Mouse (Mus musculus) limb, embryonic 11.5 days (tissue): ENCODE results near the gene Gmpr2. TPM values are rescaled to one million over a fixed set of nuclear protein-coding genes. Genes with fewer than 3 reads are reported as not detected.

Source experiments
- ATAC-seq: fragments of 200-750 bp; cut with Nextera tagmentation; 2 replicates; pipeline ENCODE4 v1.8.0; 2017; ENCODE audit warnings: low read depth; ENCODE audit not compliant: insufficient number of reproducible peaks, low FRiP score, low TSS enrichment
- DNase-seq: peaks from one replicate; pipeline ENCODE4 v3.0.0-alpha.2; 2015; ENCODE audit warnings: low spot score
- H3K27ac ChIP-seq: fragments of 300-500 bp; sonication (generic); replicated peaks from 2 replicates; pipeline ENCODE4 v1.5.1; 2014; ENCODE audit warnings: low read depth, mild to moderate bottlenecking, low read length
- H3K27me3 ChIP-seq: fragments of 300-500 bp; sonication (generic); 2 replicates; pipeline ENCODE4 v1.6.1; 2014; ENCODE audit warnings: mild to moderate bottlenecking, low read length, mixed read lengths; ENCODE audit not compliant: control insufficient read depth, insufficient read depth
- H3K36me3 ChIP-seq: fragments of 300-500 bp; sonication (generic); 2 replicates; pipeline ENCODE4 v1.6.1; 2014; ENCODE audit warnings: mild to moderate bottlenecking, low read length, moderate library complexity, mixed read lengths; ENCODE audit not compliant: control insufficient read depth, insufficient read depth
- H3K4me1 ChIP-seq: fragments of 300-500 bp; sonication (generic); 2 replicates; pipeline ENCODE4 v1.6.1; 2014; ENCODE audit warnings: low read length, mixed read lengths; ENCODE audit not compliant: control insufficient read depth, insufficient read depth
- H3K4me2 ChIP-seq: fragments of 300-500 bp; sonication (generic); 2 replicates; pipeline ENCODE4 v1.6.1; 2014; ENCODE audit warnings: low read depth, mild to moderate bottlenecking, moderate library complexity; ENCODE audit not compliant: severe bottlenecking
- H3K4me3 ChIP-seq: fragments of 300-500 bp; sonication (generic); 2 replicates; pipeline ENCODE4 v1.5.1; 2014; ENCODE audit warnings: low read depth, low read length
- H3K9ac ChIP-seq: fragments of 300-500 bp; sonication (generic); 2 replicates; pipeline ENCODE4 v1.6.1; 2014; ENCODE audit warnings: mild to moderate bottlenecking, low read length
- H3K9me3 ChIP-seq: fragments of 300-500 bp; sonication (generic); 2 replicates; pipeline ENCODE4 v1.6.1; 2016; ENCODE audit warnings: low read length; ENCODE audit not compliant: control insufficient read depth
- WGBS: fragments of 180-500 bp; shearing (Covaris S2); extraction: QIAGEN DNeasy Blood & Tissue Kit; methylation state at CpG from one replicate; pipeline ENCODE4 v1.1.7; 2014; 5-methylcytosine and 5-hydroxymethylcytosine counted together
- polyA plus RNA-seq: library from polyadenylated mRNA; unstranded; fragments of >200 nt; fragmentation: Nextera tagmentation; extraction: Ambion mirVana; gene quantifications from 2 replicates; pipeline ENCODE4 v1.2.1, GENCODE M21; 2014

Gene Gmpr2
- polyA plus RNA-seq, 1 experiment from 2014 or later = 60.9 TPM

GRCm38 (mm10) chr14:55713729-55714122, 42.0 kb downstream of the Gmpr2 start, which contains the start of gene Tgm1:
Tgm1 (minus strand) TSS chr14:55713926.
- H3K9me3 ChIP-seq = no peaks in the 10 kb centered on the region
- 12% methylated on average over 4 of the region's 4 CpGs for WGBS
- H3K4me1 ChIP-seq = no peaks in the 10 kb centered on the region
- H3K27ac ChIP-seq = no peak within 1 kb of the TSS
- no peak for ATAC-seq
- peaks cover 7% of the 10 kb centered on the region for H3K27me3 ChIP-seq
- H3K4me3 ChIP-seq = no peak within 1 kb of the TSS
- peak within 1 kb of the TSS; percentile 18; the same call in 1 of the 2 replicates for H3K4me2 ChIP-seq
- H3K9ac ChIP-seq = no peak within 1 kb of the TSS
- no peaks in the 10 kb centered on the region for H3K36me3 ChIP-seq
- no peak for DNase-seq

GRCm38 (mm10) chr14:55714893-55715292, 43.2 kb downstream of the Gmpr2 start:
- DNase-seq = no peak
- Histone ChIP-seq H3K9me3 (no peaks in the 10 kb centered on the region), H3K4me3 (no peak overlapping the region), H3K4me1 (no peaks in the 10 kb centered on the region), H3K27ac (no peak overlapping the region), H3K27me3 (peaks cover 7% of the 10 kb centered on the region), H3K9ac (no peak overlapping the region), H3K36me3 (no peaks in the 10 kb centered on the region), H3K4me2 (no peak overlapping the region)
- ATAC-seq = no peak
- WGBS = 37% methylated on average over 6 of the region's 6 CpGs

DNA sequence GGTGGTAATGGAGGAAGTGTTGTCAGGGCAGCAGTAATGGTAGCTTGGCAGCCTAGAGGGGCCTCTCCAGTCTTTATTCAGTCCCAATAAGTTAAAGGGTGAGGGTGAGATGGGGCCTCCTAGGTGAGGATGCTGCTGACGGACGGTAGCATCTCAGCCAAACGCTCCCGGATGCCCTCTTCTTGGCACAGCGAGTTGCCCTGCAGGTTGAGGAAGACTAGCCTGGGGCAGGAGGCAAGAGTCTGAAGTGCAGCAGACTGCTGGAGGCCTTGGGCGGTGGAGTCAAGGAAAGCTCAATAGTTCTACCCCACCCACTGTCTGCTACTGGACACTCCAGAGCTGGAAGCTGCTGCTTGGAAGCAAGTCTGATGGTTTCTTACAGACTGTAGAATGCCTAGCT, 44.5 kb downstream of the Gmpr2 start:
- no peak for ATAC-seq
- Histone ChIP-seq H3K9me3 (no peaks in the 10 kb centered on the region), H3K4me1 (peaks cover 4% of the 10 kb centered on the region; the same call in 1 of the 2 replicates), H3K27ac (no peak overlapping the region), H3K9ac (no peak overlapping the region), H3K27me3 (peaks cover 7% of the 10 kb centered on the region), H3K4me2 (no peak overlapping the region), H3K36me3 (no peaks in the 10 kb centered on the region), H3K4me3 (no peak overlapping the region)
- 92% methylated on average over 6 of the region's 6 CpGs for WGBS
- no peak for DNase-seq

DNA sequence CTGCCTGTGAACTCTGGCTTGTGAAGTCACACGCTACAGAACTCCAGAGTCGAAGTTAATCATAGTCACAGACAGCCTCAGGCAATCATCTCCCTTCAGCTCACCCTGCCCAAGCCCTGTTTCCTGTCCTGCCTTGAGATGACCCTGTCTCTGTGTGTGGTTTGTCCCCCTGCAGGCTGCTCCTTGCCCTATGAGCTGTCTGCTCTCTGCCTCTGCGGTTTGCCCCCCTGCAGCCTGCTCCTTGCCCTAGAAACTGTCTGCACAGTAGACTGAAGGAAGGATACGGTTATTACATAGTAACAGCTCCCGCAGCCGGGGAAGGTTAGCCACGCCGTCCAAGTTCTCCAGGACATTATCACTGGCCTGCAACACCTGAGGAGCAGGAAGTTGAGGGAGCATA, 45.1 kb downstream of the Gmpr2 start:
- Histone ChIP-seq H3K27ac (no peak overlapping the region), H3K4me2 (no peak overlapping the region), H3K9me3 (no peaks in the 10 kb centered on the region), H3K27me3 (peaks cover 7% of the 10 kb centered on the region), H3K4me1 (peaks cover 6% of the 10 kb centered on the region; the same call in 1 of the 2 replicates), H3K4me3 (no peak overlapping the region), H3K36me3 (no peaks in the 10 kb centered on the region), H3K9ac (no peak overlapping the region)
- no peak for DNase-seq
- WGBS = 81% methylated on average over 8 of the region's 8 CpGs
- ATAC-seq = no peak

DNA sequence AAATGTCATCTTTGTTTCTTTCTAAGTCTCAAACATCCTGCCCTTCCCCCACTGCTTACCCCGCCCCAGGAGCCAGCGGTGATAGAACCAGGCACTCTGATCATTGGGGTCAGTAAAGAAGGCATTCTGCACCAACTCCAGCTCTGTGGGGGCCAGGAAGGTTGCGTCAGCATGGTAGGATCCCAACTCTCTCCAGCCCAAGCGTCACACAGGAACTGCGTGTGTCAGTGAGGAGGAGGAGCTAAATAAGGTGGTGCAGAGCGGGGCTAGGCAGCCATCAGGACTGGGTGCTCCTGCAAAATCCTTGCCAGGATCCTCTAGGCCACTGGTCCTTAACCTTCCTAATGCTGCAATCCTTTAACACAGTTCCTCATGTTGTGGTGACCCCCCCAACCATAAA, 48.0 kb downstream of the Gmpr2 start:
- no peaks in the 10 kb centered on the region for H3K36me3 ChIP-seq
- no peak overlapping the region for H3K4me3 ChIP-seq
- H3K27me3 ChIP-seq = no peaks in the 10 kb centered on the region
- WGBS = 83% methylated on average over 6 of the region's 6 CpGs
- H3K9ac ChIP-seq = no peak overlapping the region
- H3K4me1 ChIP-seq = peaks cover 6% of the 10 kb centered on the region; the same call in 1 of the 2 replicates
- ATAC-seq = no peak
- H3K27ac ChIP-seq = no peak overlapping the region
- no peak overlapping the region for H3K4me2 ChIP-seq
- DNase-seq = no peak
- no peaks in the 10 kb centered on the region for H3K9me3 ChIP-seq

DNA sequence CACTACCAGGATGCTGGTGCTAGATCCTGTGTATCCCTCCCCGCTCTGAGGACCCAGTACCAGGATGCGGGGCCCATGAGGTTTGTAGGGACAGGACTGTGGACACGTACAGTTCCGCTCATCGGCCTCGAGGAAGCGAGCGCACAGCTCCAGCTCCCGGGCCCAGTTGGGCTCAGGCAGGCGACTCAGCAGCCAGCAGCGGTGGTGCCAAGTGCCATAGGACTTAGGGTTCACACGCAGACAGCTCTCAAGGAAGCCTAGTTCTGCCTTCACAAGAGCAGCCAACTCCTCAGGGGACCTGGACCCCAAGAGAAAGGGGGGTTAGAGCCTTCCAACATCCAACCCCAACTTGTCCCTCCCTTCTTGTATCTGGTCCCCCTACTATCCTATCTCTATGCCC, 48.9 kb downstream of the Gmpr2 start:
- H3K9me3 ChIP-seq = no peaks in the 10 kb centered on the region
- no peak for ATAC-seq
- H3K4me3 ChIP-seq = no peak overlapping the region; the same call in 1 of the 2 replicates
- H3K27me3 ChIP-seq = no peaks in the 10 kb centered on the region
- H3K9ac ChIP-seq = no peak overlapping the region
- peaks cover 6% of the 10 kb centered on the region; the same call in 1 of the 2 replicates for H3K4me1 ChIP-seq
- H3K27ac ChIP-seq = no peak overlapping the region
- H3K36me3 ChIP-seq = no peaks in the 10 kb centered on the region
- H3K4me2 ChIP-seq = no peak overlapping the region
- DNase-seq = no peak
- WGBS = 93% methylated on average over 12 of the region's 12 CpGs

DNA sequence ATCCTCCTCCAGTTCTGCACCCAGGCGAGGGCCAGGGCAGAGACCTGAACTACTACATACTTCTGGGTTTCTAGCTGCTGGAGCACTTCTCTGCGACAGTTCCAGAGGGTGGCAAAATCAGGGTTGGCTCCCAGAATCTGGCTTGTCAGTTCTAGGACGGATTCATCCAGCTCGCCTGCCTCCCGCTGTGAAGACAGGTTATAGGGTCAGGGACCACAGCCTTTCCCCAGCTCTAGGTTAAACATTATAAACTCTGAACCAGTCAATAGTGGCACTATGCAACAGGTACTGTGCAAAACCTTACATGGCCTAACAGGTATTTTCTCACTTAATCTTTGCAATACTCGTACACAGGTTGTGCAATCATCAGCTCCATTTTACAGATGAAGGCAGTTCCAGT, 49.3 kb downstream of the Gmpr2 start:
- Histone ChIP-seq H3K9me3 (no peaks in the 10 kb centered on the region), H3K27me3 (no peaks in the 10 kb centered on the region), H3K4me2 (peak overlapping the region; percentile 66; the same call in 1 of the 2 replicates), H3K36me3 (no peaks in the 10 kb centered on the region), H3K4me1 (peaks cover 6% of the 10 kb centered on the region; the same call in 1 of the 2 replicates), H3K4me3 (peak overlapping the region; percentile 73), H3K27ac (no peak overlapping the region), H3K9ac (no peak overlapping the region)
- WGBS = 78% methylated on average over 6 of the region's 6 CpGs
- ATAC-seq (no peak), DNase-seq (no peak)

GRCm38 (mm10) chr14:55721700-55722437, 50.1 kb downstream of the Gmpr2 start, which contains the start of gene Rabggta:
Rabggta (minus strand) TSS chr14:55722263.
- Histone ChIP-seq H3K9me3 (no peaks in the 10 kb centered on the region), H3K4me1 (peaks cover 6% of the 10 kb centered on the region; the same call in 1 of the 2 replicates), H3K27ac (no peak within 1 kb of the TSS; the same call in 1 of the 2 replicates), H3K9ac (peak within 1 kb of the TSS; percentile 74), H3K27me3 (no peaks in the 10 kb centered on the region), H3K4me3 (peak within 1 kb of the TSS; percentile 73), H3K4me2 (peak within 1 kb of the TSS; percentile 66), H3K36me3 (no peaks in the 10 kb centered on the region)
- peak; percentile 98 for DNase-seq
- peak; percentile 90 for ATAC-seq
- under 1% methylated on average over 50 of the region's 50 CpGs for WGBS
